ENCODE assay signal across 9 mouse cellular contexts in the genomic region with DNA sequence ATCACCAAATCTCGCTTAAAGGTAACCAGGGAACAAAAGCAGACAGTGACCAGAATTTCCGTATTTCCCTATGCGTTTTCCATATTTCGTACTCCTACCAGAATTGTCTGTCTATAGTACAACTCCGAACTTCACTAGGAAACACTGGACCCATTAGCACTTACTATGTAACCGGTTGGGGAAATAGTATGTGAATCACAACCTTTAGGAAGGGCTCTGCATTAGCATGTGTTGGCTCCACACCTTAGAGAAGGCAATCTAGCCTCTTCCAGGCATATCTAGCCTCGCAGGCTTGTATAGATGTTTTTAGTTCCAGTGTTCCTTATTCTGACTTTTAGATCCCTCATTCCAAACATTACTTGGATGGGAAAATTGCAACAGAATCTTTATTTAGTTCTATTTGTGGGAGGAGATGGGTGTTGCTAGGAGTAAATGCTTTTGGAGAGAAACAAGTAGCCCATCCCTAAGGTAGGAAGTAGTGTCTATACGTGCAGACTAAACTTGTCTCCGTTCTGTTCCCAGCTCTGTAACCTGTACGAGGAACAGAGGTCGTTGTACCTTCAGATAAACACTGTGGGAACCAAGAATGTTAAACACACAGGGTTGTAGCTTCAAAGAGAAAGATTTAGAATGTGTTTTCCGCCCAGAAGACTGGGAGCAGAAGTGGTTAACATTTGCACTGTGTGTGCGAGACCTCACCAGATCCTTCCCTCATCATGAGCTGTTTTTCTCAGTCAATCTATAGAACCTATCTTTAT. TPM values are rescaled to one million over a fixed set of nuclear protein-coding genes. Genes with fewer than 3 reads are reported as not detected.
A peak's percentile ranks its signal among the peaks of the same experiment; 100 is the strongest.
DNase-seq lines count a peak whose midpoint lies in the region; ATAC-seq and TF ChIP-seq lines count a peak whose summit lies in the region.
"Had no signal": no experiment of that assay in that cellular context is flagged by ENCODE, and none has a peak within 500 bp of the region (broad histone marks: within the 10 kb centered on the region; RNA-seq: fewer than 3 reads in every experiment).

No protein-coding gene starts in this region.

- peaks cover 17% of the 10 kb centered on the region for H3K4me1 ChIP-seq in thymus, adult 2 months (replicated peaks; ENCODE audit: control insufficient read depth, insufficient read depth, low read length)
- peaks cover 43% of the 10 kb centered on the region for H3K4me1 ChIP-seq in liver, embryonic 12.5 days

- no peak for ATAC-seq in liver, embryonic 12.5 days
- ATAC-seq in erythroid progenitor cell, adult 5-6 weeks (replicated peaks; ENCODE audit: low FRiP score, poor library complexity, severe bottlenecking): no peak

- H3K36me3 ChIP-seq in thymus, adult 2 months (ENCODE audit: control insufficient read depth, insufficient read depth, low read length): no peaks in the 10 kb centered on the region; the same call in 1 of the 2 replicates
- H3K36me3 ChIP-seq in liver, embryonic 12.5 days: peaks cover 12% of the 10 kb centered on the region; the same call in 1 of the 2 replicates

- DNase-seq in gastrocnemius, adult 2 months: no peak
- no peak for DNase-seq in gastrocnemius, postnatal 36 days
- no peak for DNase-seq in thymus, adult 2 months
- DNase-seq in thymus, adult 18-20 months: no peak
- no peak for DNase-seq in T-cell, adult 2 months (ENCODE audit: low spot score)
- DNase-seq in c-Kit-positive CD71-positive TER-119-positive erythroid progenitor cells, embryonic 14.5 days (ENCODE audit: low spot score): no peak

- no peak overlapping the region; the same call in 1 of the 2 replicates for H3K9ac ChIP-seq in liver, embryonic 12.5 days

- peak overlapping the region; percentile 96 for H3K4me3 ChIP-seq in gastrocnemius, adult 2 months
- peak overlapping the region; percentile 59 for H3K4me3 ChIP-seq in thymus, adult 2 months (ENCODE audit: control insufficient read depth, insufficient read depth, low read length)
- peak overlapping the region; percentile 69 for H3K4me3 ChIP-seq in liver, embryonic 12.5 days

- TF ChIP-seq CTCF in gastrocnemius, adult 2 months (IDR thresholded peaks at IDR 0.05): no peak
- TF ChIP-seq CTCF in thymus, adult 2 months (IDR thresholded peaks at IDR 0.05; ENCODE audit: borderline replicate concordance, control insufficient read depth, extremely low read depth, insufficient read depth, low read length, poor library complexity): no peak

- peak overlapping the region; percentile 91 for H3K27ac ChIP-seq in gastrocnemius, adult 2 months
- H3K27ac ChIP-seq in thymus, adult 2 months (ENCODE audit: control insufficient read depth, insufficient read depth, low read length): no peak overlapping the region
- no peak overlapping the region for H3K27ac ChIP-seq in liver, embryonic 12.5 days

- 53% methylated on average over 13 of the region's 13 CpGs for WGBS in thymus, adult 2 months
- 35% methylated on average over 13 of the region's 13 CpGs for WGBS in liver, embryonic 12.5 days (ENCODE audit: insufficient replicate concordance)

- no peaks in the 10 kb centered on the region for H3K27me3 ChIP-seq in thymus, adult 2 months (ENCODE audit: control insufficient read depth, insufficient read depth, low read length)
- H3K27me3 ChIP-seq in liver, embryonic 12.5 days (replicated peaks): no peaks in the 10 kb centered on the region

- TF ChIP-seq POLR2A in thymus, adult 2 months (IDR thresholded peaks at IDR 0.05; ENCODE audit: control insufficient read depth, extremely low read depth, insufficient read depth, low read length, poor library complexity): no peak

- peak overlapping the region; percentile 80 for H3K4me2 ChIP-seq in liver, embryonic 12.5 days

- intact Hi-C loops in gastrocnemius, adult 2 months (cut with DNase I): no loop called here
- intact Hi-C loops in gastrocnemius, postnatal 36 days (cut with DNase I): no loop called here

- H3K9me3 ChIP-seq in liver, embryonic 12.5 days (replicated peaks): no peaks in the 10 kb centered on the region

RNA-seq across cellular contexts. Expression of a gene that starts 4.8 kb away (rescaled TPM):
- total RNA-seq in gastrocnemius, adult 2 months (2021): 10 to 100 TPM; 16.1 to 21.2 TPM
- total RNA-seq in gastrocnemius, postnatal 36 days (2021): 10 to 100 TPM; 15.5 to 17.4 TPM
- polyA plus RNA-seq in thymus, adult 2 months (2012; rRNA removed): 116 and 144 TPM in 2 replicates
- 37.7 and 40.8 TPM in 2 replicates for polyA plus RNA-seq in liver, embryonic 12.5 days (2016; fragmentation: Nextera tagmentation; extraction: Ambion mirVana)
- total RNA-seq in erythroid progenitor cell, adult 5-6 weeks (2015; ENCODE audit: low replicate concordance): 41.4 and 41.9 TPM in 2 replicates
- 6.6 and 15.0 TPM in 2 replicates for total RNA-seq in erythroid progenitor cell, adult 5-6 weeks (2017; ENCODE audit: low replicate concordance)

RNA-seq across cellular contexts. Expression of a gene that starts 4.9 kb away (rescaled TPM):
- total RNA-seq in gastrocnemius, adult 2 months (2021): under 1 TPM; 0.59 to 0.71 TPM
- under 1 TPM; 0.52 to 0.61 TPM for total RNA-seq in gastrocnemius, postnatal 36 days (2021)
- 21.1 and 22.9 TPM in 2 replicates for polyA plus RNA-seq in thymus, adult 2 months (2012; rRNA removed)
- 0.35 and 0.69 TPM in 2 replicates for polyA plus RNA-seq in liver, embryonic 12.5 days (2016; fragmentation: Nextera tagmentation; extraction: Ambion mirVana)
- total RNA-seq in erythroid progenitor cell, adult 5-6 weeks (2015; ENCODE audit: low replicate concordance): 2.9 and 3.8 TPM in 2 replicates
- 1.4 and 1.7 TPM in 2 replicates for total RNA-seq in erythroid progenitor cell, adult 5-6 weeks (2017; ENCODE audit: low replicate concordance)

RNA-seq across cellular contexts. Expression of a gene that starts 27.9 kb away (rescaled TPM):
- total RNA-seq in gastrocnemius, adult 2 months (2021): not detected
- total RNA-seq in gastrocnemius, postnatal 36 days (2021): not detected
- 0.20 and 0.38 TPM in 2 replicates for polyA plus RNA-seq in thymus, adult 2 months (2012; rRNA removed)
- polyA plus RNA-seq in liver, embryonic 12.5 days (2016; fragmentation: Nextera tagmentation; extraction: Ambion mirVana): 0.12 TPM in 1 of 2 replicates, not detected in the other
- not detected in 2 replicates for total RNA-seq in erythroid progenitor cell, adult 5-6 weeks (2015; ENCODE audit: low replicate concordance)
- not detected in 2 replicates for total RNA-seq in erythroid progenitor cell, adult 5-6 weeks (2017; ENCODE audit: low replicate concordance)
- total RNA-seq: common myeloid progenitor, adult 5-6 weeks had no signal

RNA-seq across cellular contexts. Expression of a gene that starts 37.2 kb away (rescaled TPM):
- total RNA-seq in gastrocnemius, adult 2 months (2021): not detected
- not detected for total RNA-seq in gastrocnemius, postnatal 36 days (2021)
- polyA plus RNA-seq in thymus, adult 2 months (2012; rRNA removed): 9.6 and 9.8 TPM in 2 replicates
- 0.85 and 0.89 TPM in 2 replicates for polyA plus RNA-seq in liver, embryonic 12.5 days (2016; fragmentation: Nextera tagmentation; extraction: Ambion mirVana)
- 3.4 TPM in 1 of 2 replicates, not detected in the other for total RNA-seq in erythroid progenitor cell, adult 5-6 weeks (2015; ENCODE audit: low replicate concordance)
- total RNA-seq in erythroid progenitor cell, adult 5-6 weeks (2017; ENCODE audit: low replicate concordance): 6.9 TPM in 1 of 2 replicates, not detected in the other

RNA-seq across cellular contexts. Expression of a gene that starts 48.4 kb away (rescaled TPM):
- not detected for total RNA-seq in gastrocnemius, adult 2 months (2021)
- total RNA-seq in gastrocnemius, postnatal 36 days (2021): not detected
- polyA plus RNA-seq in thymus, adult 2 months (2012; rRNA removed): 4.0 and 4.7 TPM in 2 replicates
- 0.17 TPM in 1 of 2 replicates, not detected in the other for polyA plus RNA-seq in liver, embryonic 12.5 days (2016; fragmentation: Nextera tagmentation; extraction: Ambion mirVana)
- 4.0 TPM in 1 of 2 replicates, not detected in the other for total RNA-seq in erythroid progenitor cell, adult 5-6 weeks (2015; ENCODE audit: low replicate concordance)
- total RNA-seq in erythroid progenitor cell, adult 5-6 weeks (2017; ENCODE audit: low replicate concordance): 1.0 TPM in 1 of 2 replicates, not detected in the other
